In the genomic region with DNA sequence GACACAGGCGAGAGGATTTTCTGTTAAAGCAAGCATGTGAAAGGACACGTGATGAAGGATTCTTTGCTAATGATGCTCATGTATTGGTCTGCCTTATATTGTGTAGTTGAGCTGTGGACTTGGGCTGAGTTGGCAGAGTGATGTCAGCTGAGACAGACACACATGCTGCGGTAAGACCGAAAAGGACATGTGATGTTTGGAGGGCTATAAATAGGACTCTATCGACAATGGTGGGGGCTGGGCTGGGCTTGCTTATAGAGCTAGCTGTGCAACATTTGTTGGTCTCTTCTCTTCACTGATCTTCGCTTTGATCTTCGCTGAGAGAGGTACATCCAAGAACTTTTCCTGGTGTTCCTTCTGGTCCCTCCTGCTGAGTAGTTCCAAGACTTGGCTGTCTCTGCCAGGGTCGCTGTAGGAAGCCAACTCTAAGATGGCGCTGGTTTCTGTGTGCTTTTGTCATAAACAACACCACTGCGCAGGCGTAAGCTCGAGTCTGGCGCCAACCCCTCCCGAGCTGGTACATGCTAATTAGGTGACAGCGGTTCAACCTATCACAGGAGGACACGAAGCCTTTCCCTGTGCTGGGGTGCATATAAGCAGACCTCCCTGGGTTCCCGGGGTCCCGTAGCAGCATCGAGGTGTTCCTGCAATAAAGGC, we compare ENCODE assay signal across 16 mouse cellular contexts.
DNase-seq lines count a peak whose midpoint lies in the region; ATAC-seq and TF ChIP-seq lines count a peak whose summit lies in the region.
"Had no signal": no experiment of that assay in that cellular context is flagged by ENCODE, and none has a peak within 500 bp of the region (broad histone marks: within the 10 kb centered on the region; RNA-seq: fewer than 3 reads in every experiment).

No protein-coding gene starts in this region.

- TF ChIP-seq EP300 in heart, postnatal 0 days (IDR thresholded peaks at IDR 0.05; ENCODE audit: low read depth), result no peak

- H3K9me3 ChIP-seq in hindbrain, postnatal 0 days (ENCODE audit: low read length), result no peaks in the 10 kb centered on the region
- no peaks in the 10 kb centered on the region for H3K9me3 ChIP-seq in hindbrain, embryonic 14.5 days (ENCODE audit: control insufficient read depth, low read length)
- no peaks in the 10 kb centered on the region for H3K9me3 ChIP-seq in heart, postnatal 0 days (replicated peaks; ENCODE audit: control insufficient read depth, low read length)
- H3K9me3 ChIP-seq: kidney, embryonic 15.5 days; limb, embryonic 10.5 days; midbrain, embryonic 13.5 days; neural tube, embryonic 12.5 days had no signal

- no peak overlapping the region for H3K4me2 ChIP-seq in hindbrain, postnatal 0 days (ENCODE audit: low read depth, low read length)
- no peak overlapping the region for H3K4me2 ChIP-seq in hindbrain, embryonic 14.5 days (replicated peaks)
- no peak overlapping the region for H3K4me2 ChIP-seq in heart, postnatal 0 days (ENCODE audit: low read depth, low read length)
- H3K4me2 ChIP-seq: kidney, embryonic 15.5 days; midbrain, embryonic 13.5 days; neural tube, embryonic 12.5 days had no signal

- no peak for ATAC-seq in cerebellum, adult (ENCODE audit: insufficient number of reproducible peaks, low FRiP score, low TSS enrichment)
- peak; percentile 66; the same call in 1 of the 2 replicates for ATAC-seq in hindbrain, postnatal 0 days
- no peak for ATAC-seq in hindbrain, embryonic 14.5 days (ENCODE audit: low FRiP score)
- ATAC-seq in heart, postnatal 0 days (ENCODE audit: insufficient read depth, low read depth), result peak; percentile 80
- ATAC-seq: midbrain, embryonic 13.5 days had no signal

- H3K4me1 ChIP-seq in hindbrain, postnatal 0 days (ENCODE audit: insufficient read depth, low read length), result no peaks in the 10 kb centered on the region
- H3K4me1 ChIP-seq in hindbrain, embryonic 14.5 days (replicated peaks; ENCODE audit: control insufficient read depth, insufficient read depth, low read length), result 0 out of 2 replicates have a peak, but pooled peaks cover 4% of the 10 kb centered on the region
- peaks cover 16% of the 10 kb centered on the region; the same call in 1 of the 2 replicates for H3K4me1 ChIP-seq in heart, postnatal 0 days (ENCODE audit: control insufficient read depth, insufficient read depth)

- DNase-seq in cerebellum, adult 11-12 months, result peak; percentile 34
- peak; percentile 70 for DNase-seq in hindbrain, postnatal 0 days (ENCODE audit: low spot score)
- DNase-seq in hindbrain, embryonic 14.5 days (ENCODE audit: low spot score), result no peak
- peak; percentile 27 for DNase-seq in cerebellum, adult 9-10 months
- peak; percentile 50 for DNase-seq in heart, postnatal 0 days (ENCODE audit: low spot score)
- DNase-seq in embryo, embryonic 10.5 days (ENCODE audit: low spot score), result no peak
- no peak for DNase-seq in urinary bladder, postnatal 36 days (ENCODE audit: low spot score in 2 of 2)
- DNase-seq: lung, postnatal 36 days had no signal

- H3K9ac ChIP-seq in hindbrain, postnatal 0 days (replicated peaks; ENCODE audit: low read length), result no peak overlapping the region
- H3K9ac ChIP-seq in hindbrain, embryonic 14.5 days, result no peak overlapping the region
- no peak overlapping the region for H3K9ac ChIP-seq in heart, postnatal 0 days (replicated peaks; ENCODE audit: low read depth, low read length)
- H3K9ac ChIP-seq: kidney, embryonic 15.5 days; liver, embryonic 14.5 days; midbrain, embryonic 13.5 days; neural tube, embryonic 12.5 days had no signal

- H3K4me3 ChIP-seq in hindbrain, postnatal 0 days (ENCODE audit: low read length), result no peak overlapping the region
- no peak overlapping the region for H3K4me3 ChIP-seq in hindbrain, embryonic 14.5 days (replicated peaks; ENCODE audit: low read length)
- H3K4me3 ChIP-seq in heart, postnatal 0 days (ENCODE audit: low read depth, low read length), result no peak overlapping the region
- H3K4me3 ChIP-seq: erythroblast, embryonic 14.5 days; kidney, embryonic 15.5 days; limb, embryonic 10.5 days; midbrain, embryonic 13.5 days; neural tube, embryonic 12.5 days had no signal

- H3K27ac ChIP-seq in hindbrain, postnatal 0 days, result no peak overlapping the region
- no peak overlapping the region for H3K27ac ChIP-seq in hindbrain, embryonic 14.5 days
- H3K27ac ChIP-seq in heart, postnatal 0 days (ENCODE audit: low read depth), result no peak overlapping the region
- H3K27ac ChIP-seq: kidney, embryonic 15.5 days; limb, embryonic 10.5 days; liver, embryonic 14.5 days; midbrain, embryonic 13.5 days; neural tube, embryonic 12.5 days had no signal

- WGBS in hindbrain, postnatal 0 days, result 73% methylated on average over 19 of the region's 19 CpGs
- 90% methylated on average over 19 of the region's 19 CpGs for WGBS in hindbrain, embryonic 14.5 days
- 71% methylated on average over 19 of the region's 19 CpGs for WGBS in heart, postnatal 0 days

- no peaks in the 10 kb centered on the region for H3K36me3 ChIP-seq in hindbrain, postnatal 0 days (ENCODE audit: insufficient read depth, low read length)
- no peaks in the 10 kb centered on the region for H3K36me3 ChIP-seq in hindbrain, embryonic 14.5 days (replicated peaks; ENCODE audit: control insufficient read depth, insufficient read depth)
- no peaks in the 10 kb centered on the region for H3K36me3 ChIP-seq in heart, postnatal 0 days (replicated peaks; ENCODE audit: control insufficient read depth, insufficient read depth, low read length)
- H3K36me3 ChIP-seq: kidney, embryonic 15.5 days; limb, embryonic 10.5 days; midbrain, embryonic 13.5 days; neural tube, embryonic 12.5 days had no signal

- H3K27me3 ChIP-seq in hindbrain, postnatal 0 days (ENCODE audit: insufficient read depth, low read length), result no peaks in the 10 kb centered on the region
- H3K27me3 ChIP-seq in hindbrain, embryonic 14.5 days (ENCODE audit: control insufficient read depth, insufficient read depth, low read length), result no peaks in the 10 kb centered on the region
- H3K27me3 ChIP-seq in heart, postnatal 0 days (ENCODE audit: control insufficient read depth, insufficient read depth, low read length), result no peaks in the 10 kb centered on the region
- H3K27me3 ChIP-seq: Patski had no signal

- TF ChIP-seq CTCF in hindbrain, postnatal 0 days (IDR thresholded peaks at IDR 0.05; ENCODE audit: low read depth), result no peak
- no peak for TF ChIP-seq CTCF in heart, postnatal 0 days (IDR thresholded peaks at IDR 0.05; ENCODE audit: low read depth)

Comparison
In these comparisons a context has a peak if more than half of its experiments do, and no peak if none do; other contexts are left out.
1. DNase-seq: peak in cerebellum, adult 11-12 months (single experiment), hindbrain, postnatal 0 days (single experiment), cerebellum, adult 9-10 months (single experiment) and heart, postnatal 0 days (single experiment); none in hindbrain, embryonic 14.5 days (single experiment), embryo, embryonic 10.5 days (single experiment) and urinary bladder, postnatal 36 days (0 of 2).
2. ATAC-seq: peak in hindbrain, postnatal 0 days (single experiment) and heart, postnatal 0 days (single experiment); none in cerebellum, adult (single experiment) and hindbrain, embryonic 14.5 days (single experiment).